Mouse (Mus musculus): ENCODE results near the gene Rasgrf1. TPM values are rescaled to one million over a fixed set of nuclear protein-coding genes. Genes with fewer than 3 reads are reported as not detected.

Rasgrf1 gene
- polyA plus RNA-seq, 1 experiment from 2014 or later: 22.3 TPM

Other genes with a start within 250 kb of the Rasgrf1 start
- gene Tmed3, start 204.8 kb upstream of the Rasgrf1 start, polyA plus RNA-seq (2014; fragmentation: Nextera tagmentation; extraction: Ambion mirVana): 53.2 and 61.2 TPM in 2 replicates
- gene Ankrd34c, start 171.4 kb upstream of the Rasgrf1 start, polyA plus RNA-seq (2014; fragmentation: Nextera tagmentation; extraction: Ambion mirVana): 1.1 and 1.5 TPM in 2 replicates
- gene Ctsh, start 144.2 kb downstream of the Rasgrf1 start, polyA plus RNA-seq (2014; fragmentation: Nextera tagmentation; extraction: Ambion mirVana): 13.6 and 40.5 TPM in 2 replicates
- gene Morf4l1, start 204.9 kb downstream of the Rasgrf1 start, polyA plus RNA-seq (2014; fragmentation: Nextera tagmentation; extraction: Ambion mirVana): 565 and 602 TPM in 2 replicates

All from neural tube, embryonic 14.5 days (tissue).